Mouse (Mus musculus): ENCODE results near the gene Ccdc177. TPM values are rescaled to one million over a fixed set of nuclear protein-coding genes. Genes with fewer than 3 reads are reported as not detected.

Gene Ccdc177
- polyA plus RNA-seq, 1 experiment, result 4.9 TPM

- Histone ChIP-seq H3K4me1 (ENCODE audit: control insufficient read depth, insufficient read depth, low read length) (peaks cover 25% of the 10 kb centered on the region), H3K4me3 (replicated peaks; ENCODE audit: insufficient read depth, low read depth, low read length) (no peak overlapping the region), H3K27me3 (ENCODE audit: control insufficient read depth, insufficient read depth, low read length) (no peaks in the 10 kb centered on the region), H3K27ac (ENCODE audit: insufficient read depth, low read length) (no peak overlapping the region)
- TF ChIP-seq POLR2A (IDR thresholded peaks at IDR 0.05; ENCODE audit: borderline replicate concordance, insufficient read depth, low read length) (no peak), CTCF (IDR thresholded peaks at IDR 0.05; ENCODE audit: borderline replicate concordance, insufficient read depth, low read depth, low read length) (no peak)
- 13% methylated on average over 11 of the region's 11 CpGs for WGBS
- no peak for DNase-seq
Measured at GRCm38 (mm10) chr12:80706208-80706914, 54.1 kb downstream of the Ccdc177 start.

Other genes with a start within 250 kb of the Ccdc177 start
- gene Galnt16, start 242.4 kb downstream of the Ccdc177 start, polyA plus RNA-seq (2012; rRNA removed), result 29.3 and 32.8 TPM in 2 replicates
- gene Slc39a9, start 116.8 kb downstream of the Ccdc177 start, polyA plus RNA-seq (2012; rRNA removed), result 31.9 and 33.5 TPM in 2 replicates
- 79.5 and 92.0 TPM in 2 replicates for gene Erh, start 116.3 kb downstream of the Ccdc177 start, polyA plus RNA-seq (2012; rRNA removed)
- gene Plekhd1, start 68.1 kb downstream of the Ccdc177 start, polyA plus RNA-seq (2012; rRNA removed), result 61.7 and 66.3 TPM in 2 replicates
- gene Susd6, start 29.8 kb upstream of the Ccdc177 start, polyA plus RNA-seq (2012; rRNA removed), result 46.3 and 54.8 TPM in 2 replicates
- 650 and 669 TPM in 2 replicates for gene Srsf5, start 184.8 kb upstream of the Ccdc177 start, polyA plus RNA-seq (2012; rRNA removed)
- not detected in 2 replicates for gene Slc10a1, start 208.0 kb upstream of the Ccdc177 start, polyA plus RNA-seq (2012; rRNA removed)